Mouse (Mus musculus) heart, postnatal 14 days (tissue): ENCODE results near the gene Mapk1ip1l. TPM values are rescaled to one million over a fixed set of nuclear protein-coding genes. Genes with fewer than 3 reads are reported as not detected.

ENCODE experiments used
- DNase-seq, 2 experiments: peaks; one replicate each; pipeline ENCODE4 v3.0.0; 2021 to 2022
- intact Hi-C: fragments of 180-260 bp; cut with DNase I; formaldehyde crosslinking; loops from one replicate; pipeline ENCODE4 v1.15.1; 2025
- total RNA-seq, 2 experiments: library from RNA; stranded (reverse); gene quantifications; 2 replicates each; pipeline ENCODE4 v1.2.3; 2021

The Mapk1ip1l gene
- total RNA-seq, 2 experiments from 2014 or later, result 36.9 to 40.7 TPM

DNA sequence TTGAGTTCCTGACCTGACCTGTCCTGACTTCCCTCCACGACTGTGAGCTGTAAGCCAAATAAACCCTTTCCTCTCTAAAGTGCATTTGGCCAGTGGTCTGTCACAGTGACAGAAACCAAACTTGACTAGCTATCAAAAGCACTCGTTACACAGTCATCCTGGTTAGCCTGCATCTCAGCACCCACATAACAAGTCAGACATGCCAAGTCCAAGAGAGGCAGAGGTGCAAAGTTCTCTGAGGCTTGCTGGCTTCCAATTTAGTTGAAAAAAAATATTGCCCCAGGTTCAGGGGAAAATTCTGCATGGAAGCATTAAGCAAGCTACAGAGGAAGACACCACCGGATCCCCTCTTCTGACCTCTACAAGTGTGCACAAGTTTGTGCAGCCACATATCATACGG lies 55.2 kb downstream of the Mapk1ip1l start:
- DNase-seq, result no peak
- intact Hi-C loops, result no loop called here

DNA sequence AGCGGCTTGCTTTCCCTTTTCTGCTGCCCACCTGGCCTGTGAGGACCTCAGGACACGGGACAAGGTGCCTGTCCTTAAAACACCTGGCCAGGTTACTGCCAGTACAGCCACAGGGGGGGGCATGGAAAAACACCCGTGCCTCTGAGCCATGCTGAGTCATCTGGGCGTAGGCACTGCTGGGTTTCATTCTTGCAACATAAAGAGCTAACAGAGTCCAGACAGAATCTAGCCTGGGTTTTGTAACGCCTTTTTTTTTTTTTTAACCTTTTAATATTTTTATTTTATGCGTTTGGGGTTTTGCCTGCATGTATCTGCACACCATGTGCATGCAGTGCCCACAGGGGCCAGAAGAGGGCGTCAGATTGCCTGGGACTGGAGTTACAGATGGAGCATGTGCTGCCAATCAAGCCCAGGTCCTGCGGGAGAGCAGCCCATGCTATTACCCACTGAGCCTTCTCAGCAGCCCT lies 56.1 kb downstream of the Mapk1ip1l start:
- no peak for DNase-seq
- intact Hi-C loops, result no loop called here

DNA sequence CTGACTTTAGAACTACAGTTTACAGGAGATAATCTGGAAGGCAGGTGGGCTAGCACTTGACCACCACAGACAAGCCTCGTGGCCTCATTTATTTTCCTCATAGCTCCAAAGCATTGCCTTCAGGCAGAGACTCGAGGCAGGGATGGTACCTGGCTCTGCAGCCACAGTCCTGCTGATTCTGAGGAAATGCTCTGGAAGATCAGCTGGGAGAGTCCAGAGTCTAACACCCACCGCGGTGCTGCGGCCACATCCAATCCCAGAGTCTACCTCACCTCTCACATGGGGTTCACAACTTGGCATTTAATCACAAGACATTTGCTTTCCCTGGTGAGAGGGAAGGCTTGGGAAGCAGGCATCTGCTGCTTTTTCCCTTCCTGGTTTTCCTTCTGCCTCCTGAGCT lies 56.9 kb downstream of the Mapk1ip1l start:
- no peak for DNase-seq

GRCm38 (mm10) chr14:47356622-47357021 lies 58.6 kb downstream of the Mapk1ip1l start:
- intact Hi-C loops, result no loop called here
- no peak for DNase-seq

More for the DNA sequence above, 56.9 kb downstream of the Mapk1ip1l start:
- intact Hi-C loops, result no loop called here

GRCm38 (mm10) chr14:47359610-47360009 lies 61.5 kb downstream of the Mapk1ip1l start:
- intact Hi-C loops, result no loop called here
- DNase-seq, result no peak

GRCm38 (mm10) chr14:47361418-47361817 lies 63.4 kb downstream of the Mapk1ip1l start:
- DNase-seq, result no peak
- intact Hi-C loops, result no loop called here

DNA sequence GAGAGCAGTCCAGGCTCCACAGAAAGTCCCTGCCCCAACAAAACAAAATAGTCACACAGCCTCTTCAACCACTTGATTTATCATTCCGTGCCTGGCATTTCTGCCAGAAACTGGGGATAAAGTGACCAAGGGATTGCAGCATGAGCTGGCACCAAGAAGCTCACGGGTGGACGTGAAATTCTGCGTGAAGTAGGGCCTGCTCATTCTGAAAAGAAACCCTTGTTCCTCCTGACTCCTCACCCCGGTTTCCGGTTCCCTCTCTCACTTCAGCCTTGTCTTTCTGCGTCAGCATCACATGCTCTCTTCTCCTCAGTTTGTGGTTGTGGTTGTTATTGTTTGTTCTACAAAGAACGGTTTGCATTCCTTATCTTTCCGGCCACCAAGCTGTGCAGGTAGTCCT lies 63.8 kb downstream of the Mapk1ip1l start:
- intact Hi-C loops, result no loop called here
- no peak for DNase-seq

DNA sequence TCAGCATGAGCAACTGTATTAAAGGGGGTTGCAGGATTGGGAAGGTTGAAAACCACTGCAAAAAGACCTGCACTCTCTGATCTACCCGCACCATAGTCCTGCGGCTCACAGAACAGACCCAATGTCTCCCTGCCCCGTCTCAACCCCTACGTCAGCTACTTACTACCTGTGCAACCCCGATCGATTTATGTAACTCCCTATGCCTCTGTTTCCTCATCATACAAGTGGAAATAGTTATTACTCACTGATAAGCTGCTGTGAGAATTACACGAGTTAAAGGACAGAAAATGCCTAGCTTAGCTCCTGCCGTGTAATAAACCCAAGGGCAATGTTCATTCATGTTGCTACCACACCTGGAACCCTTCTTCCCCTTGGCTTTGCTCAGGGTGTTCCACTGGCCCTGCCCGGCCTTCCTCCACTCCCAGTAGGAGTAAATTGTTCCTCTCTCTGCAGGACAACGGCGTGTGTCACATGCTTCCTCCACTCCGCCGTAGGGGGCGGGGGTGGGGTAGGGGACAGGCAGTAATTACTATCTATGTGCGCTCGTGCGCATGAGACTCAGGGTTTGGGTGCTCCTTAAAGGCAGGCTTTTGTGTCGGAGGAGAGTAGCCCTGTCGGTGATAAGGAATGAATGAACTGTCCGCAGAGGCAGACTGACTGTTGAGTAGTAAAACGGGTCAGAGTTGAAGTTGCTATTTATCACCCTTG lies 66.8 kb downstream of the Mapk1ip1l start:
- peak; percentile 9 to 14 for DNase-seq
- intact Hi-C loops, result no loop called here

- DNase-seq, result no peak
- intact Hi-C loops, result no loop called here
Observed at GRCm38 (mm10) chr14:47366881-47367321, 68.8 kb downstream of the Mapk1ip1l start.

GRCm38 (mm10) chr14:47367461-47367860 lies 69.4 kb downstream of the Mapk1ip1l start, which contains the start of gene Lgals3:
Gene Lgals3 (plus strand): TSS chr14:47367751.
- peak in 1 of 2 experiments; percentile 22 for DNase-seq
- intact Hi-C loops, result no loop called here

GRCm38 (mm10) chr14:47369741-47370140 lies 71.7 kb downstream of the Mapk1ip1l start:
- no peak for DNase-seq
- intact Hi-C loops, result no loop called here

GRCm38 (mm10) chr14:47370790-47371189 lies 72.7 kb downstream of the Mapk1ip1l start:
- DNase-seq, result no peak
- intact Hi-C loops, result no loop called here

GRCm38 (mm10) chr14:47371689-47372088 lies 73.6 kb downstream of the Mapk1ip1l start:
- no peak for DNase-seq
- intact Hi-C loops, result no loop called here

Other genes starting within 250 kb of the Mapk1ip1l start
- 1 to 10 TPM; 8.0 to 8.1 TPM for gene Gch1, start 108.9 kb upstream of the Mapk1ip1l start, total RNA-seq
- 1 to 10 TPM; 1.5 to 2.0 TPM for gene Wdhd1, start 21.4 kb upstream of the Mapk1ip1l start, total RNA-seq
- 10 to 100 TPM; 16.3 to 20.0 TPM for gene Socs4, start 21.3 kb upstream of the Mapk1ip1l start, total RNA-seq
- 1 to 10 TPM; 4.8 to 5.8 TPM for gene Lgals3, start 69.5 kb downstream of the Mapk1ip1l start, total RNA-seq
- 1 to 10 TPM; 2.4 to 6.8 TPM for gene Dlgap5, start 120.1 kb downstream of the Mapk1ip1l start, total RNA-seq
- gene Fbxo34, start 152.2 kb downstream of the Mapk1ip1l start, total RNA-seq, result 10 to 100 TPM; 15.1 to 16.2 TPM